In the genomic region with DNA sequence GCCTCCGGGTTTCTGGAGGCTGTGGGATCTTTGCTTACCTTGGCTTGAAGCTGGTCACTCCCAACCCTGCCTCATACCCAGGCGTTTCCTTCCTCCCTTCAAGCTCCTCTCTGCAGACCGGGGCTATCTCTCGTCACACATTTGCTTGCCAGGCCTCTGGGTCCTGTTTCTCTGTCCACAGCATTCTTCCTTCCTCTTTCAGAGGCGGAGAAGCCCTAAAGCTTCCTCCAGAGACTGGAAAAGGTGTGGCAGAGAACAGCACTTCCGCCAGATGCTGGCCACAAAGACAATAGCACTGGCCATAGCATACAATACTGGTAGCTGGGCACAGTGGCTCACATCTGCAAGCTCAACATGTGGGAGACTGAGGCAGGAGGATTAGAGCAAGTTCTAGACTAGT, we compare ENCODE assay signal across 8 mouse cellular contexts. TPM values are rescaled to one million over a fixed set of nuclear protein-coding genes. Genes with fewer than 3 reads are reported as not detected.
DNase-seq lines count a peak whose midpoint lies in the region; ATAC-seq and TF ChIP-seq lines count a peak whose summit lies in the region.

No protein-coding gene starts in this region.

- H3K9ac ChIP-seq in heart, embryonic 12.5 days: no peak overlapping the region

- no peak for ATAC-seq in heart, embryonic 12.5 days (ENCODE audit: insufficient number of reproducible peaks, low FRiP score)
- ATAC-seq in monocyte, adult 5-6 weeks (replicated peaks; ENCODE audit: insufficient number of reproducible peaks, low FRiP score, low TSS enrichment, poor library complexity, severe bottlenecking): peak; percentile 62
- ATAC-seq in megakaryocyte-erythroid progenitor cell, adult 5-6 weeks (replicated peaks; ENCODE audit: low FRiP score, low TSS enrichment, poor library complexity, severe bottlenecking): no peak

- peak; percentile 14 for DNase-seq in lung, adult 2 months
- no peak for DNase-seq in lung, adult 18-20 months
- peak; percentile 43 to 63 for DNase-seq in kidney, postnatal 36 days
- no peak for DNase-seq in frontal cortex, postnatal 36 days (ENCODE audit: low spot score in 2 of 2)
- no peak for DNase-seq in urinary bladder, postnatal 25 days (ENCODE audit: low spot score)

- no peak for TF ChIP-seq POLR2A in lung, adult 2 months (IDR thresholded peaks at IDR 0.05; ENCODE audit: borderline replicate concordance, extremely low read depth, low read depth, low read length)

- peaks cover 10% of the 10 kb centered on the region for H3K4me1 ChIP-seq in lung, adult 2 months (ENCODE audit: control insufficient read depth, insufficient read depth, low read length)
- H3K4me1 ChIP-seq in heart, embryonic 12.5 days (replicated peaks): peaks cover 77% of the 10 kb centered on the region

- H3K4me2 ChIP-seq in heart, embryonic 12.5 days: peak overlapping the region; percentile 20; the same call in 1 of the 2 replicates

- peak overlapping the region; percentile 52 for H3K27ac ChIP-seq in heart, embryonic 12.5 days (ENCODE audit: poor library complexity, severe bottlenecking)

- H3K27me3 ChIP-seq in heart, embryonic 12.5 days (replicated peaks): no peaks in the 10 kb centered on the region

- H3K36me3 ChIP-seq in heart, embryonic 12.5 days: 0 out of 2 replicates have a peak, but pooled peaks cover under 1% of the 10 kb centered on the region

- WGBS in lung, adult 2 months: 44% methylated on average over 6 of the region's 6 CpGs
- WGBS in heart, embryonic 12.5 days: 40% methylated on average over 6 of the region's 6 CpGs

- peaks cover 1% of the 10 kb centered on the region; the same call in 1 of the 2 replicates for H3K9me3 ChIP-seq in heart, embryonic 12.5 days (replicated peaks)

- H3K4me3 ChIP-seq in lung, adult 2 months (replicated peaks; ENCODE audit: extremely low read depth, low read depth, low read length): no peak overlapping the region
- no peak overlapping the region for H3K4me3 ChIP-seq in heart, embryonic 12.5 days

- no peak for TF ChIP-seq CTCF in lung, adult 2 months (IDR thresholded peaks at IDR 0.05; ENCODE audit: insufficient read depth, low read length)

RNA-seq across cellular contexts. Expression of gene Bahcc1, which starts 13.8 kb away (rescaled TPM):
- 10.8 and 12.4 TPM in 2 replicates for polyA plus RNA-seq in lung, adult 2 months (2012; rRNA removed)
- 6.5 and 7.6 TPM in 2 replicates for polyA plus RNA-seq in heart, embryonic 12.5 days (2016; fragmentation: Nextera tagmentation; extraction: Ambion mirVana)
- 0.68 to 0.85 TPM (median 0.76 TPM) in 3 replicates for total RNA-seq in monocyte, adult 5-6 weeks (2017)
- 25.6 and 30.1 TPM in 2 replicates for total RNA-seq in megakaryocyte-erythroid progenitor cell, adult 5-6 weeks (2014; fragmentation: Nextera tagmentation)
- 6.7 and 7.0 TPM in 2 replicates for total RNA-seq in megakaryocyte-erythroid progenitor cell, adult 5-6 weeks (2017)

Comparison
In these comparisons a context has a peak if more than half of its experiments do, and no peak if none do; other contexts are left out.
1. DNase-seq: peak in lung, adult 2 months (single experiment) and kidney, postnatal 36 days (2 of 2); none in lung, adult 18-20 months (0 of 2), frontal cortex, postnatal 36 days (0 of 2) and urinary bladder, postnatal 25 days (single experiment).